Mouse (Mus musculus): Measurements from ENCODE around the gene Dolk. TPM values are rescaled to one million over a fixed set of nuclear protein-coding genes. Genes with fewer than 3 reads are reported as not detected.

The Dolk gene
- polyA plus RNA-seq, 1 experiment, result 20.0 TPM

- H3K4me1 ChIP-seq (ENCODE audit: control insufficient read depth, insufficient read depth, low read length), result peaks cover 13% of the 10 kb centered on the region
- H3K27ac ChIP-seq (ENCODE audit: insufficient read depth, low read length), result no peak overlapping the region
- TF ChIP-seq POLR2A (IDR thresholded peaks at IDR 0.05; ENCODE audit: low read depth, low read length), result no peak
- H3K4me3 ChIP-seq (ENCODE audit: insufficient read depth, low read length), result no peak overlapping the region
Observed at GRCm38 (mm10) chr2:30253809-30254208, 32.3 kb downstream of the Dolk start.

- peak overlapping the region; percentile 30 for H3K27ac ChIP-seq (ENCODE audit: insufficient read depth, low read length)
- TF ChIP-seq POLR2A (IDR thresholded peaks at IDR 0.05; ENCODE audit: low read depth, low read length), result no peak
- no peak for TF ChIP-seq CTCF (IDR thresholded peaks at IDR 0.05; ENCODE audit: borderline replicate concordance, insufficient read depth, low read length)
- H3K4me3 ChIP-seq (ENCODE audit: insufficient read depth, low read length), result no peak overlapping the region
- peaks cover 13% of the 10 kb centered on the region for H3K4me1 ChIP-seq (ENCODE audit: control insufficient read depth, insufficient read depth, low read length)
Observed at GRCm38 (mm10) chr2:30252521-30252920, 33.6 kb downstream of the Dolk start.

- H3K27ac ChIP-seq (ENCODE audit: insufficient read depth, low read length), result peak overlapping the region; percentile 30
- H3K4me3 ChIP-seq (ENCODE audit: insufficient read depth, low read length), result no peak overlapping the region
- H3K4me1 ChIP-seq (ENCODE audit: control insufficient read depth, insufficient read depth, low read length), result peaks cover 13% of the 10 kb centered on the region
- TF ChIP-seq POLR2A (IDR thresholded peaks at IDR 0.05; ENCODE audit: low read depth, low read length) (no peak), CTCF (IDR thresholded peaks at IDR 0.05; ENCODE audit: borderline replicate concordance, insufficient read depth, low read length) (no peak)
Observed at GRCm38 (mm10) chr2:30251417-30252104, 34.6 kb downstream of the Dolk start.

- Histone ChIP-seq H3K27ac (ENCODE audit: insufficient read depth, low read length) (no peak overlapping the region), H3K4me1 (ENCODE audit: control insufficient read depth, insufficient read depth, low read length) (peaks cover 13% of the 10 kb centered on the region), H3K4me3 (ENCODE audit: insufficient read depth, low read length) (no peak overlapping the region)
- no peak for TF ChIP-seq CTCF (IDR thresholded peaks at IDR 0.05; ENCODE audit: borderline replicate concordance, insufficient read depth, low read length)
- TF ChIP-seq POLR2A (IDR thresholded peaks at IDR 0.05; ENCODE audit: low read depth, low read length), result no peak
Observed at GRCm38 (mm10) chr2:30250166-30251128, 35.7 kb downstream of the Dolk start.

GRCm38 (mm10) chr2:30249182-30249581, 37.0 kb downstream of the Dolk start:
- Histone ChIP-seq H3K4me3 (ENCODE audit: insufficient read depth, low read length) (no peak overlapping the region), H3K4me1 (ENCODE audit: control insufficient read depth, insufficient read depth, low read length) (peaks cover 15% of the 10 kb centered on the region), H3K27ac (ENCODE audit: insufficient read depth, low read length) (no peak overlapping the region)
- TF ChIP-seq POLR2A (IDR thresholded peaks at IDR 0.05; ENCODE audit: low read depth, low read length), result no peak
- TF ChIP-seq CTCF (IDR thresholded peaks at IDR 0.05; ENCODE audit: borderline replicate concordance, insufficient read depth, low read length), result no peak

- Histone ChIP-seq H3K27ac (ENCODE audit: insufficient read depth, low read length) (no peak overlapping the region), H3K4me1 (ENCODE audit: control insufficient read depth, insufficient read depth, low read length) (peaks cover 16% of the 10 kb centered on the region), H3K4me3 (ENCODE audit: insufficient read depth, low read length) (no peak overlapping the region)
- TF ChIP-seq POLR2A (IDR thresholded peaks at IDR 0.05; ENCODE audit: low read depth, low read length), result no peak
- TF ChIP-seq CTCF (IDR thresholded peaks at IDR 0.05; ENCODE audit: borderline replicate concordance, insufficient read depth, low read length), result no peak
Observed at GRCm38 (mm10) chr2:30247681-30248080, 38.5 kb downstream of the Dolk start.

GRCm38 (mm10) chr2:30247036-30247435, 39.1 kb downstream of the Dolk start:
- no peak for TF ChIP-seq CTCF (IDR thresholded peaks at IDR 0.05; ENCODE audit: borderline replicate concordance, insufficient read depth, low read length)
- no peak for TF ChIP-seq POLR2A (IDR thresholded peaks at IDR 0.05; ENCODE audit: low read depth, low read length)
- no peak overlapping the region for H3K27ac ChIP-seq (ENCODE audit: insufficient read depth, low read length)
- H3K4me1 ChIP-seq (ENCODE audit: control insufficient read depth, insufficient read depth, low read length), result peaks cover 16% of the 10 kb centered on the region
- no peak overlapping the region for H3K4me3 ChIP-seq (ENCODE audit: insufficient read depth, low read length)

- H3K4me1 ChIP-seq (ENCODE audit: control insufficient read depth, insufficient read depth, low read length), result peaks cover 6% of the 10 kb centered on the region; the same call in 1 of the 2 replicates
- H3K27ac ChIP-seq (ENCODE audit: insufficient read depth, low read length), result no peak overlapping the region
- H3K4me3 ChIP-seq (ENCODE audit: insufficient read depth, low read length), result no peak overlapping the region
- no peak for TF ChIP-seq POLR2A (IDR thresholded peaks at IDR 0.05; ENCODE audit: low read depth, low read length)
- TF ChIP-seq CTCF (IDR thresholded peaks at IDR 0.05; ENCODE audit: borderline replicate concordance, insufficient read depth, low read length), result no peak
Observed at GRCm38 (mm10) chr2:30244595-30245178, 41.4 kb downstream of the Dolk start.

GRCm38 (mm10) chr2:30243391-30243790, 42.7 kb downstream of the Dolk start:
- peaks cover 6% of the 10 kb centered on the region; the same call in 1 of the 2 replicates for H3K4me1 ChIP-seq (ENCODE audit: control insufficient read depth, insufficient read depth, low read length)
- H3K4me3 ChIP-seq (ENCODE audit: insufficient read depth, low read length), result no peak overlapping the region
- no peak overlapping the region for H3K27ac ChIP-seq (ENCODE audit: insufficient read depth, low read length)
- TF ChIP-seq CTCF (IDR thresholded peaks at IDR 0.05; ENCODE audit: borderline replicate concordance, insufficient read depth, low read length) (no peak), POLR2A (IDR thresholded peaks at IDR 0.05; ENCODE audit: low read depth, low read length) (no peak)
